Mouse (Mus musculus) B cell, adult 67 days (primary cell): ENCODE results near the gene Clip2. TPM values are rescaled to one million over a fixed set of nuclear protein-coding genes. Genes with fewer than 3 reads are reported as not detected.

Source experiments
- total RNA-seq, 2 experiments: library from RNA; stranded (reverse); gene quantifications; 4 replicates each; pipeline ENCODE4 v1.2.4; 2023

Clip2 gene
- total RNA-seq: 1 to 10 TPM; 6.0 to 7.0 TPM

GRCm38 (mm10) chr5:134552110-134552972, at the start of gene Clip2:
Gene Clip2, minus strand, starts transcription at chr5:134552434.

DNA sequence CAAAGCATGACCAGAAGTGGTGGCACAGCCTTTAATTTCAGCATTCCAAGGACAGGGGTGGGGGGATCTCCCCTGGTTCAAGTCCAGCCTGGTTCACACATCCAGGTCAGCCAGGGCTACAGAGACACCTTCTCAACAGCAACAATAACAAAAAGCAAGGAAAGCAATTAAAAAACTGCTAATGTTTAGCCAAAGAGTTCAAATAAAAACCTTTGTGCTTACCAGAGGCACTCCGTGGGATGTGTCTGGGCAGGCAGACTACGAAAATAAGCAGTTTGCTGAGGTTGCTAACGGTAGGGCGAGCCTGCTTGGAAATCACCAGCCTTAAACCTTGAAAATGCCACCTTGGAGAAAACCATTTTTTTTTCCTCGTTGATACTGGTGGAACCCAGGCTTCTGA, 28.9 kb upstream of the Clip2 start, which contains the start of gene Rfc2:
TSS of gene Rfc2 (plus strand) at position 221 of the 400 bp plus-strand sequence.

GRCm38 (mm10) chr5:134560071-134560449, 7.8 kb upstream of the Clip2 start, which contains the start of gene Syna:
Gene Syna, minus strand, starts transcription at chr5:134560171.

GRCm38 (mm10) chr5:134456503-134456962, 95.7 kb downstream of the Clip2 start, which contains the start of gene Gtf2ird1:
Gene Gtf2ird1, minus strand, starts transcription at chr5:134456716.

Other genes with a start within 250 kb of the Clip2 start
- 10 to 100 TPM; 84.1 to 88.6 TPM for gene Gtf2i, start 237.7 kb downstream of the Clip2 start, total RNA-seq
- gene Gtf2ird1, start 95.7 kb downstream of the Clip2 start, total RNA-seq: under 1 TPM in 1 of 2 experiments, not detected in 1; 0.92 TPM
- gene Syna, start 7.7 kb upstream of the Clip2 start, total RNA-seq: under 1 TPM in 1 of 2 experiments, not detected in 1; 0.26 TPM
- gene Rfc2, start 28.9 kb upstream of the Clip2 start, total RNA-seq: 100 to 1,000 TPM; 136 to 154 TPM
- 100 to 1,000 TPM; 282 to 286 TPM for gene Lat2, start 62.6 kb upstream of the Clip2 start, total RNA-seq
- 100 to 1,000 TPM; 260 to 274 TPM for gene Eif4h, start 87.1 kb upstream of the Clip2 start, total RNA-seq
- gene Limk1, start 136.2 kb upstream of the Clip2 start, total RNA-seq: 10 to 100 TPM; 16.1 to 22.2 TPM
- gene Eln, start 194.9 kb upstream of the Clip2 start, total RNA-seq: not detected